Mouse (Mus musculus): Measurements from ENCODE around the gene Vmp1.

DNA sequence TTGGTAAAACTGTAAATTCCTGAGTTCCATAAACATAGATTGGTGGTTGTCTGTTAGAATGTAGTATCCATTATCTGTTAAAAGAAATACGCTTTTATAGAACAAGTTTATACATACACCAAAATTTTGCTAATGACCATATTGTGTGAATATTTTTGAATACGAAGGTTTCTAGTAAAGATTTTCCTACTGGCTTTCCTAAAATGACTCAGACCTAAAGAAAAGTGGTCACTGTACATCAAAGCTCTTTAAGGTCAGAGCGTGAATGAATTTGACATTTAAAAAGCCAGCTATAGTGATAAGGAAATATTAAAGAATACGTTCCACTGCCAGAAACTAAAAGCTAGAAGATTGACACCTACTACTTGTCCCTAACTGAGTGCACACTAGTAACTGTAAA is 39.1 kb downstream of the Vmp1 start:
- TF ChIP-seq CTCF (IDR thresholded peaks at IDR 0.05; ENCODE audit: insufficient read depth, low read depth, low read length) (no peak), POLR2A (IDR thresholded peaks at IDR 0.05; ENCODE audit: insufficient read depth, low read depth, low read length) (no peak)
